Mouse (Mus musculus) stomach, embryonic 15.5 days (tissue): ENCODE measurements around the gene Tbck. TPM values are rescaled to one million over a fixed set of nuclear protein-coding genes. Genes with fewer than 3 reads are reported as not detected.

ENCODE experiments used
- ATAC-seq: fragments of 200-750 bp; cut with Nextera tagmentation; 2 replicates; pipeline ENCODE4 v1.8.0; 2017; ENCODE audit warnings: low read depth, moderate number of reproducible peaks, moderate TSS enrichment; ENCODE audit not compliant: insufficient read depth, low FRiP score
- H3K27ac ChIP-seq: fragments of 300-500 bp; sonication (generic); 2 replicates; pipeline ENCODE4 v1.5.1; 2015; ENCODE audit warnings: mild to moderate bottlenecking, inconsistent platforms
- H3K27me3 ChIP-seq: fragments of 300-500 bp; sonication (generic); replicated peaks from 2 replicates; pipeline ENCODE4 v1.6.1; 2015; ENCODE audit warnings: inconsistent platforms
- H3K36me3 ChIP-seq: fragments of 300-500 bp; sonication (generic); 2 replicates; pipeline ENCODE4 v1.6.1; 2015; ENCODE audit warnings: inconsistent platforms
- H3K4me1 ChIP-seq: fragments of 300-500 bp; sonication (generic); 2 replicates; pipeline ENCODE4 v1.6.1; 2015; ENCODE audit warnings: inconsistent platforms
- H3K4me2 ChIP-seq: fragments of 300-500 bp; sonication (generic); 2 replicates; pipeline ENCODE4 v1.6.1; 2015; ENCODE audit warnings: mild to moderate bottlenecking, inconsistent platforms
- H3K4me3 ChIP-seq: fragments of 300-500 bp; sonication (generic); replicated peaks from 2 replicates; pipeline ENCODE4 v1.5.1; 2015; ENCODE audit warnings: inconsistent platforms
- H3K9ac ChIP-seq: fragments of 300-500 bp; sonication (generic); 2 replicates; pipeline ENCODE4 v1.6.1; 2015; ENCODE audit warnings: inconsistent platforms
- H3K9me3 ChIP-seq: fragments of 300-500 bp; sonication (generic); 2 replicates; pipeline ENCODE4 v1.6.1; 2016; ENCODE audit warnings: inconsistent platforms
- WGBS: fragments of 180-500 bp; shearing (Covaris S2); methylation state at CpG from one replicate; pipeline ENCODE4 v1.1.7; 2015; 5-methylcytosine and 5-hydroxymethylcytosine counted together
- polyA plus RNA-seq: library from polyadenylated mRNA; unstranded; fragments of >200 nt; fragmentation: Nextera tagmentation; extraction: Ambion mirVana; gene quantifications from 2 replicates; pipeline ENCODE4 v1.2.1, GENCODE M21; 2015

The Tbck gene
- polyA plus RNA-seq, 1 experiment from 2014 or later = 19.7 TPM

GRCm38 (mm10) chr3:132876933-132877676 is 193.2 kb downstream of the Tbck start:
- Histone ChIP-seq H3K9ac (no peak overlapping the region), H3K27ac (no peak overlapping the region), H3K9me3 (no peaks in the 10 kb centered on the region), H3K36me3 (no peaks in the 10 kb centered on the region), H3K4me1 (no peaks in the 10 kb centered on the region), H3K27me3 (no peaks in the 10 kb centered on the region), H3K4me2 (no peak overlapping the region), H3K4me3 (no peak overlapping the region)
- ATAC-seq = no peak
- WGBS = 61% methylated on average over 10 of the region's 10 CpGs

GRCm38 (mm10) chr3:132880361-132880760 is 196.4 kb downstream of the Tbck start:
- H3K4me1 ChIP-seq = no peaks in the 10 kb centered on the region
- H3K27me3 ChIP-seq = no peaks in the 10 kb centered on the region
- 86% methylated on average over 3 of the region's 3 CpGs for WGBS
- ATAC-seq = no peak
- no peak overlapping the region for H3K4me2 ChIP-seq
- H3K9me3 ChIP-seq = no peaks in the 10 kb centered on the region
- no peak overlapping the region for H3K27ac ChIP-seq
- H3K9ac ChIP-seq = no peak overlapping the region
- H3K4me3 ChIP-seq = no peak overlapping the region
- no peaks in the 10 kb centered on the region for H3K36me3 ChIP-seq

GRCm38 (mm10) chr3:132880826-132881225 is 196.9 kb downstream of the Tbck start:
- ATAC-seq = no peak
- H3K4me3 ChIP-seq = no peak overlapping the region
- H3K9ac ChIP-seq = no peak overlapping the region
- no peaks in the 10 kb centered on the region for H3K4me1 ChIP-seq
- H3K4me2 ChIP-seq = no peak overlapping the region
- 72% methylated on average over 9 of the region's 9 CpGs for WGBS
- H3K9me3 ChIP-seq = no peaks in the 10 kb centered on the region
- no peaks in the 10 kb centered on the region for H3K36me3 ChIP-seq
- no peak overlapping the region for H3K27ac ChIP-seq
- no peaks in the 10 kb centered on the region for H3K27me3 ChIP-seq

GRCm38 (mm10) chr3:132883256-132883655 is 199.3 kb downstream of the Tbck start:
- no peaks in the 10 kb centered on the region for H3K36me3 ChIP-seq
- no peaks in the 10 kb centered on the region for H3K27me3 ChIP-seq
- no peak overlapping the region for H3K4me3 ChIP-seq
- 75% methylated on average over 9 of the region's 9 CpGs for WGBS
- no peak overlapping the region for H3K27ac ChIP-seq
- H3K9ac ChIP-seq = no peak overlapping the region
- H3K4me1 ChIP-seq = no peaks in the 10 kb centered on the region
- H3K9me3 ChIP-seq = no peaks in the 10 kb centered on the region
- no peak overlapping the region for H3K4me2 ChIP-seq
- no peak for ATAC-seq

DNA sequence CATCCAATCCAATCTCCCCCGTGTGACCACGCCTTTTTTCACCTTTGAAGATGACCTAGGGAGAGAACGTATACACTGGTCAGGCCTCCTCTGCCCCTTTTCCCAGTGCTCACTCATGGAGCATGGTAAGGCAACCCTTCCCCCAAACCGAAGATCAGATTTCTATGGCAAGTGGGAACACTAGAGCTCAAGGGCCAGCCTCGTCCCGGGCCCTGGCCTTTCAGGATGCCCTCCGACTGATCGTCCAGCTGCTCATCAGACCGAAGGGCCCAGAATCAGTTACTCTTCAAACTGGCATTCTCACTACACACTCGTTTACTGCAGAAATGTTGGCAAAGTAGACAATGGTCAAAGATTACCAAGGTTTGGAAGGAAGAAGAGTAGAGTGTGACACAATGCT is 200.5 kb downstream of the Tbck start:
- Histone ChIP-seq H3K4me3 (no peak overlapping the region), H3K4me2 (no peak overlapping the region), H3K36me3 (no peaks in the 10 kb centered on the region), H3K9ac (no peak overlapping the region), H3K9me3 (no peaks in the 10 kb centered on the region), H3K27ac (no peak overlapping the region), H3K4me1 (no peaks in the 10 kb centered on the region), H3K27me3 (no peaks in the 10 kb centered on the region)
- no peak for ATAC-seq
- WGBS = 76% methylated on average over 10 of the region's 10 CpGs

- no peaks in the 10 kb centered on the region for H3K9me3 ChIP-seq
- no peaks in the 10 kb centered on the region for H3K36me3 ChIP-seq
- H3K27me3 ChIP-seq = no peaks in the 10 kb centered on the region
- no peak for ATAC-seq
- no peak overlapping the region for H3K4me3 ChIP-seq
- WGBS = 81% methylated on average over 6 of the region's 6 CpGs
- H3K4me1 ChIP-seq = no peaks in the 10 kb centered on the region
- H3K27ac ChIP-seq = no peak overlapping the region
- H3K4me2 ChIP-seq = no peak overlapping the region
- no peak overlapping the region for H3K9ac ChIP-seq
These were observed 202.6 kb downstream of the Tbck start for GRCm38 (mm10) chr3:132886419-132887050.

GRCm38 (mm10) chr3:132887074-132887848 is 203.3 kb downstream of the Tbck start:
- Histone ChIP-seq H3K4me1 (no peaks in the 10 kb centered on the region), H3K9ac (no peak overlapping the region), H3K4me2 (no peak overlapping the region), H3K27me3 (no peaks in the 10 kb centered on the region), H3K36me3 (no peaks in the 10 kb centered on the region), H3K9me3 (no peaks in the 10 kb centered on the region), H3K4me3 (no peak overlapping the region), H3K27ac (no peak overlapping the region)
- no peak for ATAC-seq
- 79% methylated on average over 16 of the region's 16 CpGs for WGBS

Other genes starting within 250 kb of the Tbck start
- 3.9 TPM in 2 replicates for gene Gimd1, start 54.3 kb upstream of the Tbck start, polyA plus RNA-seq
- 66.2 and 72.5 TPM in 2 replicates for gene Aimp1, start 226 bp downstream of the Tbck start, polyA plus RNA-seq